Comparison of ENCODE assay signal across 12 mouse cellular contexts in the genomic region with DNA sequence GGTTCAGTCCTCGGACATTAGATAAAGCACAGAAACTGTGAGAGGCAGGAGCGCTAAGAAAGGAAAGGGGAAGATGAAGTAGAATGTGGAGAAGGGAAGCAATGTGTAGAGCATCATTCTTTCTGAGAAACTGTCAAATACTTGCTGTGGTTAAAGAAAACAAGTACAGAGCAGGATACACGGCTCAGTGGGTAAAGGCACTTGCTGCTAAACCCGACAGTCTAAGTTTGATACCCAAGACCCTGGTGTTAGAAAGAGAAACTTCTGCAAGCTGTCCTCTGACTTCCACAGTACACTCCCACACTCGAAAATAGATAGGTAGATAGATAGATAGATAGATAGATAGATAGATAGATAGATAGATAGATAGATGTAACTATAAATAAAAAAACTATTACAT. TPM values are rescaled to one million over a fixed set of nuclear protein-coding genes. Genes with fewer than 3 reads are reported as not detected.
"Had no signal": no experiment of that assay in that cellular context is flagged by ENCODE, and none has a peak within 500 bp of the region (broad histone marks: within the 10 kb centered on the region; RNA-seq: fewer than 3 reads in every experiment).

No protein-coding gene starts in this region.

- DNase-seq: kidney, adult 11 months; kidney, adult 9 months; kidney, postnatal 36 days; liver; lung, adult 18-20 months; retina, postnatal 1 day; right cerebral cortex, postnatal 14 days; thymus, postnatal 4 days had no signal

- H3K27me3 ChIP-seq: limb, embryonic 12.5 days; midbrain, embryonic 15.5 days; neural tube, embryonic 12.5 days had no signal

- H3K36me3 ChIP-seq: limb, embryonic 12.5 days; midbrain, embryonic 15.5 days; neural tube, embryonic 12.5 days had no signal

- ATAC-seq: midbrain, embryonic 15.5 days had no signal

RNA-seq across cellular contexts. Expression of gene Plbd1, which starts 8.4 kb away (rescaled TPM):
- total RNA-seq: left cerebral cortex, postnatal 36 days had no signal
